Mouse (Mus musculus) ES-Bruce4 (cell line): ENCODE measurements around the gene Cped1.

Experiments used
- CTCF ChIP-seq: IDR thresholded peaks from one replicate; pipeline ENCODE4 v1.8.1; 2011; ENCODE audit warnings: low read depth, low read length
- POLR2A ChIP-seq: IDR thresholded peaks from one replicate; pipeline ENCODE4 v1.8.1; 2011; ENCODE audit warnings: low read length; ENCODE audit not compliant: insufficient read depth

DNA sequence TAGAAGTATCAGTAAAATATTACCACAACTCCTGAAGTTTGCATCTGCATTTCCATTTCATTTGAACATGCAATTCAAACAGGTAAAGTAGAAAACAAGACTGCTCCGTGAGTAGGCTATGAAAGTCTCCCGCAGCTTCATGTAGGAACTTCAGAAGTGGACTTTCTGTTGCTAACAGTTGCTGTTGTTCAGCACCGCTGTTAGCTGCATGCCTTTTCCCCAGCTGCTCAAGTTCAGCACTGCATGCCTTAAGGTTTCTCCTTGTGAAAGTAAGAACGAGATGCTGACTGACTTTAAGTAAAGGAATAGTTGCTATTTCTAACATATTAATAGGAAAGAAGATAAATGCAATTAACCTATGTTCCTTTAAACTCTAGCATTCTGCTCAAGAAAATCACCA is 306.3 kb downstream of the Cped1 start:
- TF ChIP-seq CTCF (no peak), POLR2A (no peak)
